Mouse (Mus musculus): ENCODE data around the gene Sgcd.
"Not testable (repeated sequence)": the region's sequence is repeated elsewhere in the genome, so short reads cannot be mapped to it uniquely, and the experiment has no call there.

Sgcd gene

GRCm38 (mm10) chr11:47776019-47776418 is 212.8 kb downstream of the Sgcd start:
- DNase-seq (ENCODE audit: low read depth): no peak

DNA sequence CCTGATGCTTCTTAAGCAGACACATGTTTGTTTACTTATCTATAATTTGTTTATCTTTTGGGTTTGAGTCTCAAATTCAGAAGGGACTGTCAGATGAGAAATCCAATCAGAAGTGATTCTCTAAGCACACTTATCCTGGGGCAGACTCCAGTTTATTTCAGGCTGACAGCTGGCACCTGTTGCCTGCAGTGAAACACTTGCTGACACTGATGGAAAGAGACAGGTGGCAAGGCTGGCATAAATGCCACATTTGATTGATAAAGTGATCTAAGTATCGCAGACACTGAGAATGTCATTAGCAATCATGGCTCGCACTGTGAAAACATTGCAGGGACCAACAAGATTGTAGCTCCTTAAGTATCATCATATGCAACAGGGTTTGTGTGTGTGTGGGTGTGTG is 222.9 kb downstream of the Sgcd start:
- no peak for DNase-seq (ENCODE audit: low read depth)

- not testable (repeated sequence) for DNase-seq (ENCODE audit: low read depth)
These were observed 225.2 kb downstream of the Sgcd start for GRCm38 (mm10) chr11:47763569-47763968.

GRCm38 (mm10) chr11:47759015-47759414 is 229.8 kb downstream of the Sgcd start:
- DNase-seq (ENCODE audit: low read depth): no peak

GRCm38 (mm10) chr11:47742806-47743205 is 246.0 kb downstream of the Sgcd start:
- DNase-seq (ENCODE audit: low read depth): no peak

DNA sequence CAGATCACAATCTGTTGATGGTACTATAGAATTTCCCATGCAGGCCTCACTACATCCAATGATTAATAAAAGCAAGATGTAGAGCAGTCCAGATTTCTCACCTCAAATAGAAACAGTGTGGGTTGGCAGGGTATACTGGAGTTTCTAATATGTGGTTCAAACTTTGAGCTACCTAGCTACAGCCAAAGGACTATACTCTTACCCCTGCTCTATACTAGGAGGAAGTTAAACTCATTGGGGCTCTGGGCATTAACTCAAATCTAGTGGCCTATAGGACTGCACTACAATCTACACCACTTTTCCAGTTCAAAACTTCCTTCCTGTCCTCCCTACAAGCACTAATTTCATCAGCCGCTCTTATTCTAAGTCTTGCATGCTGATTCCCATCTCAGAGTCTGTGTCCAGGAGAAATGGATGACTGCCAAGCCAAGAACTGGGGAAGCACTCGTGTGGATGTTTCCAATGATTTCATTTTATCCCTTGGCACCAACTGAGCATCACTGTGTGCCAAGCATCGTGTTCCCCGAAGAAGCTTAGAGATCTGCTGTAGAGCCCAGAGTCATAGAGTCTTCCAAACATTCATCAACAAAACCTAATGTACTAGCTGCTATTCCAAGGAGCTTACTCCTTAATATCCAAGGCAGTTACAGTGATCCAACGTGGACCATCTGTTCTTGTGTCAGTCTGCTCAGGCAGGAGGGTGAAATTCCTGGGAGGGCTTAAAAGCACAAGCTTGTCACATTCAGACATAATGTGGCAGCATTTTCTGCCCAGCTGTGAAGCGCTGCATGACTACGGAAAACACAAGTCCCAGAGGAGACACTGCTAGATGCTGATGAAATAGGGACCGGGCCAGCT is 283.6 kb downstream of the Sgcd start:
- no peak for DNase-seq (ENCODE audit: low read depth)

DNA sequence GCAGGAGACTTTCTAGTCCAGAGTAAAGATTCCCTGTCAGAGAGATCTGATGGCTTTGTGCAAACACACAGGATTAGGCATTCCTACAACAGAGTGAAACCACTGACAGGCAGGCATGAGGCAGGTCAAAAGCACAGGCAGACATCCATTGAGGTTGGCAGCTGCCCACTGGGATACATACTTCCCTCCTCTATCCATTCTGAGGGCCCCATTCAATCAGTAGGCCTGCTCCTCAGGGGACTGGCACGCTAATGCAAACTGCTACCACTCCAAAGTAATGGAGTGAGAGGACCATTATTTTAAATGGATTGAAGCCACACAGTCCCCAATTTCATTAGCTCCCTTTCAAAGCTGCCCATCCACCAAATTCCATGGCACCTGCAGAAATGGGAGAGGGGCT is 293.2 kb downstream of the Sgcd start:
- no peak for DNase-seq (ENCODE audit: low read depth)

DNA sequence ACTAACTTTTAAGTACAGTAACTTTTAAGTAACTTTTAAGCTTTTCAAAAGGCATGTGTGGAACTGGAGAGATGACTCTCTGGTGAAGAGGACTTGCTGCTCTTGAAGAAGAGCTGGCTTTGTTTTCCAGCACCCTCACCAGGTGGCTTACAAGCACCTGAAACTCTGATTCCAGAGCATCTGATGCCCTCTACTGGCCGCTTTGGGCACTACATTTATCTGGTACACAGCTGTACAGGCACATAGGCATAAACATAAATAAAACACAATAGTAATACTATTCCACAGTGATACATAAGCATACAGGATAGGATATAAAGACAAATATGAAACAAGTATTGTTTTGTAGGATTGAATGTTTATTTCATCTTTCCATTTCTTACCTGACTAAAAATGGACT is 330.6 kb downstream of the Sgcd start:
- DNase-seq (ENCODE audit: low read depth): peak; percentile 36

DNA sequence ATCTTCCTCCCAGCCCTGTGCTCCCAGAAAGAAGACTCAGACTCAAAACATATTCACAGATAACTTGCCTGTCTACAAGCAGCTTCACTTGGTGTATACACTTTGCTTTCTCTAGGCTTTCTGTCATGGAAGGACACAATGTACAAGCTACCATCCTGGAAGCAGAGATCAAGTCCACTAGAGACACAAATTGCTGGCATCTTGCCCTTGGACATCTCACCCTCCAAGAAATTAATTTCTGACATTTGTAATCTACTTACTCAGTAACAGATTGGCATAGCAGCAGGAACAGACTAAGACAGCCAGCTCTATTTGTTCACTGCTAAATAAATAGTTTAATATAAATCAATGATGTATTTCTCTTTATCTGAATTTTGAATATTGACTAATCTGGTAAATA is 342.9 kb downstream of the Sgcd start:
- DNase-seq (ENCODE audit: low read depth): no peak

- no peak for DNase-seq (ENCODE audit: low read depth)
These were observed 347.1 kb downstream of the Sgcd start for GRCm38 (mm10) chr11:47641567-47642259.

DNA sequence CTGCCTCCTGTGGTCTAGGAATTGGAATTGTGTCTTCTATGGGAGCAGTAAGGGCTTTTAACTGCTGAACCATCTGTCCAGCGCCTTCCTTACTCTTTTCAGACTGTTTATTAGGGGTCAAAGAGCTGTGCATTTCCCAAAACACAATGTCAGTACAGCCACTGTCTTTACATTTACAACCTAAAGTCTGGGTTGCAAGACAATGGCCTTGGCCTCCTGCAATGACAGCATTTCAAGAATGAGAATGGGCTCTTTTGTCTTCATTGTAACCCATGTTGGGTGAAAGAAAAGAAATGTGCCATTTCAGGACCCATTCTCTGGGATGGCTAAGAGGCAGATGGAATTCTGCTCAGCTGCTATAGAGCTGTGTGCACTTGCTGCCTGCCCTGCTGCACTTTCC is 348.2 kb downstream of the Sgcd start:
- DNase-seq (ENCODE audit: low read depth): no peak

DNA sequence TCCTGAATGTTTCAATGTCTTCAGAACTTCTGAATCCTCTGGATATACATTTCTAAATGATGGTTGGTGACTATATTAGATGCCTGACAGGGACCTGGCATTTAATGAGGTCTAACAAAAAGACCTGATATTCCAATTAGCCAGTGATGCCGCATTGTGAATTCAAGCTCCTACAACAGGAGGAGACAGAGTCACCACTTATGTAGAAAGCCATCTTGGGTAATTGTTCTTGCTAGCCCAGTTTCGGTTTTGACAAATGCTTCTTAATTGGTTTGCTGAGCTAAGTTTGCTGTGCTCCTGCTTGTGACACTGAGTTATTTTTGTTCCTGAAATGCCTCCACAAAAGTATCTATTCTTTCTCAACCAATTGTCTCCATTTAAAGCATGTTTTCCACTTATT is 358.6 kb downstream of the Sgcd start:
- DNase-seq (ENCODE audit: low read depth): no peak

GRCm38 (mm10) chr11:47609892-47610291 is 378.9 kb downstream of the Sgcd start:
- DNase-seq (ENCODE audit: low read depth): no peak

- no peak for DNase-seq (ENCODE audit: low read depth)
These were observed 414.1 kb downstream of the Sgcd start for GRCm38 (mm10) chr11:47574635-47575034.

GRCm38 (mm10) chr11:47568488-47568887 is 420.3 kb downstream of the Sgcd start:
- no peak for DNase-seq (ENCODE audit: low read depth)

DNA sequence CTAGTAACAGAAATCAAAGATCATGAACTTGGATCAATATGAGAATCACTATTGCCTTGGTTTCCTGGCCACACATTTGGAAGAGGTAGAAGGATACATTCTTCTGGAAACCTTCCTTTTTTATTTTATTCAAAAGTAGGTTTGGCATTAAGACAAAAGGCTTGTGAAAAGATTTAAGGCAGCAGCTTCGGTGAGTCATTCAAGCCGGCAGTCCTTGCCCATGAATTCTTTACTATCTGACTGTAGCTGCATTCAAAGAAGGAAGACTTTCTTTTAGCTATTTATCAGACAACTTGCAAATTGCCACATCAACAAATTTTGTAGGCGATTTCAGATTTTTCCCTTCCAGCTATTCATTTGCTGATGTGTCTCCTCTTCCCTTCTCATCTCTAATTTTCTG is 422.6 kb downstream of the Sgcd start:
- DNase-seq (ENCODE audit: low read depth): no peak

GRCm38 (mm10) chr11:47524845-47525244 is 463.9 kb downstream of the Sgcd start:
- no peak for DNase-seq (ENCODE audit: low read depth)

DNA sequence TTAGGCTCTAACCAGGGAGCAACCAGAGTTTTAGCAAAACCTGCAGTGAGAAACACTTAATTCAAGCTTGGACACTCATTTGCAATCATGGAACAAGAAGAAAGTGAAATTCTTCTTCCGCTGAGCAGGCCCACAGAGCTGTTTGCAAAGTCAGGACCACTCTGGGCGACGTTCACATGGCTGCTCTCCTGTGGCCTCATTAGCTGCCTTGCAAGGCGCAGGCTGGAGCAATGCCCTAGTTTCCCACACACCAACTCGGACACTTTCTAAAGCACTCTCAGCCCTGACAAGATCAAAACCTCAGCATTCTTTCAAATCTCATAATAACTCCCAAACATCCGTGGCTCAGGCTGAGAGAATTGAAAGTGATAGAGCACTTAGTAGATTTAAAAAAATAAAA is 480.7 kb downstream of the Sgcd start:
- no peak for DNase-seq (ENCODE audit: low read depth)

DNA sequence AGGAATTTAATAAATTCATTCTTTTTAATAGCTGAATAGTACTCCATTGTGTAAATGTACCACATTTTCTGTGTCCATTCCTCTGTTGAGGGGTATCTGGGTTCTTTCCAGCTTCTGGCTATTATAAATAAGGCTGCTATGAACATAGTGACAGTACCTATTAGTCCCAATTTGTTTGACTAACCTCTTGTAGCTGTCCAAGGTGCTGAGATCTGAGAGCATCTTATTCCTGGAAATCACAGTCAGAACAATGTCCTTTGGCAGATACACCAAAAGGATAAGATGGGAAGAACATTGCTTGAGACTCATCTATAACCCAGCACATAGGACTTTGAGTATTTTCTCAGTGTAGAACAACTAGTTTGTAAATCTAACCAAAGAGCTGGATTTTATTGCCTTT is 485.5 kb downstream of the Sgcd start:
- DNase-seq (ENCODE audit: low read depth): peak; percentile 8

GRCm38 (mm10) chr11:47473493-47474230 is 515.1 kb downstream of the Sgcd start:
- DNase-seq (ENCODE audit: low read depth): no peak

GRCm38 (mm10) chr11:47460700-47461099 is 528.1 kb downstream of the Sgcd start:
- not testable (repeated sequence) for DNase-seq (ENCODE audit: low read depth)

DNA sequence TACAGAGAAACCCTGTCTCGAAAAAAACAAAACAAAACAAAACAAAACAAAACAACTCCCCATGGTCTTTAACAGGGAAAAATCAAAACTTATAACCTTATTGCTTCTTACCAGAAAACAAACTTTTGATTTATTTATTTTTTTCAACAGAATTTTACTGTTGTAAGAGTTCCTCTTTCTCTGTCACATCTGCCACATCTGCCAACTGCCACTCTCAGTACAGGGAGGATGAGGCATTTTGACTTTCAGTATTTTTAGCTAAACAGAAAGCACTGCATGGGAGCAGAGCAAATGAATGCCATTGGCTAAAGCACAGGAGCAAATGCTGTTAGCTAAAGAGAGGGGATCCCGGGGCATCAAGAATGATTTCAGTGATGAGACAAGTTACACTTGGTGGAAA is 528.6 kb downstream of the Sgcd start:
- no peak for DNase-seq (ENCODE audit: low read depth)

DNA sequence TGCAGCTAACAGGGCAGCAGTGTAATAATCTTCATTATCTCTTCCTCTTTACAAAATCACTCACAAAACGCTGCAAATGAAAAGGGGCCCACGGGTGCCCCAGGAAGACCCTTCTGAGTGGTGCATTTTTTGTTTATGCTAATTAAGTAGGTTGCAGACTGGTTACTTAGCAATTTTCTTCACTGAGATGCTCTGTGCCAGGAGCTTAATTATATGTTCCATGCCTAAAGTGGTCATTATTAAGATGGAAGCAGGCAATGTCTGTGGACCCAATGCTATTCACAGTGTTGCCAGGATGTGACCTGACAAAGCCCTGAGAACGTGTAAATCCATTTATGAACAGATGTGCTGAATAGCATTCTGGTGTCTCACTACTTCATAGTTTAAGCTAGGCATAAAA is 529.6 kb downstream of the Sgcd start:
- no peak for DNase-seq (ENCODE audit: low read depth)
